Mouse (Mus musculus) thymus, adult 2 months (tissue): ENCODE data around the gene Tcirg1.

Source experiments
- CTCF ChIP-seq: fragments of 200-500 bp; IDR thresholded peaks from 2 replicates; pipeline ENCODE4 v1.5.1; 2012; ENCODE audit warnings: mild to moderate bottlenecking, control low read depth, low read length, moderate library complexity, borderline replicate concordance; ENCODE audit not compliant: control insufficient read depth, poor library complexity, insufficient read depth; ENCODE audit errors: extremely low read depth
- POLR2A ChIP-seq: fragments of 200-500 bp; IDR thresholded peaks from 2 replicates; pipeline ENCODE4 v1.6.1; 2012; ENCODE audit warnings: mild to moderate bottlenecking, low read length, control low read depth, moderate library complexity; ENCODE audit not compliant: control insufficient read depth, poor library complexity, insufficient read depth; ENCODE audit errors: extremely low read depth

GRCm38 (mm10) chr19:3898952-3899351, 8.0 kb downstream of the Tcirg1 start:
- TF ChIP-seq CTCF = no peak
- TF ChIP-seq POLR2A = no peak
